Comparison of ENCODE assay signal across 25 mouse cellular contexts in genomic region chr5:114840481-114840880, GRCm38 (mm10). TPM values are rescaled to one million over a fixed set of nuclear protein-coding genes. Genes with fewer than 3 reads are reported as not detected.
"Had no signal": no experiment of that assay in that cellular context is flagged by ENCODE, and none has a peak within 500 bp of the region (broad histone marks: within the 10 kb centered on the region; RNA-seq: fewer than 3 reads in every experiment).

No protein-coding gene starts in this region.

RNA-seq across cellular contexts. Expression of gene 4930519G04Rik, which starts 13.0 kb away (rescaled TPM):
- polyA plus RNA-seq: heart, embryonic 10.5 days; heart, embryonic 11.5 days; heart, embryonic 12.5 days; heart, embryonic 13.5 days; heart, embryonic 14.5 days; heart, embryonic 15.5 days; heart, embryonic 16.5 days; heart, postnatal 0 days; hindbrain, embryonic 10.5 days; hindbrain, embryonic 11.5 days; hindbrain, embryonic 12.5 days; hindbrain, embryonic 13.5 days; hindbrain, embryonic 14.5 days; hindbrain, embryonic 15.5 days; hindbrain, embryonic 16.5 days; hindbrain, postnatal 0 days; inflammation-experienced regulatory T-cells, adult 6 months; intestine, embryonic 15.5 days; intestine, embryonic 16.5 days; intestine, postnatal 0 days; kidney, adult 2 months; kidney, embryonic 14.5 days; kidney, embryonic 15.5 days; kidney, embryonic 16.5 days; large intestine, adult 2 months had no signal

RNA-seq across cellular contexts. Expression of gene Gm9936, which starts 18.0 kb away (rescaled TPM):
- polyA plus RNA-seq: heart, embryonic 10.5 days; heart, embryonic 11.5 days; heart, embryonic 12.5 days; heart, embryonic 13.5 days; heart, embryonic 14.5 days; heart, embryonic 15.5 days; heart, embryonic 16.5 days; heart, postnatal 0 days; inflammation-experienced regulatory T-cells, adult 6 months; kidney, adult 2 months; kidney, embryonic 14.5 days; kidney, embryonic 16.5 days; large intestine, adult 2 months had no signal
